Mouse (Mus musculus) testis, postnatal 10 days (tissue): ENCODE results near the gene Emilin2.
A peak's percentile ranks its signal among the peaks of the same experiment; 100 is the strongest.
"Not testable (repeated sequence)": the region's sequence is repeated elsewhere in the genome, so short reads cannot be mapped to it uniquely, and the experiment has no call there.

Experiments
- DNase-seq: peaks from one replicate; pipeline ENCODE4 v3.0.0; 2021; ENCODE audit warnings: low spot score

Gene Emilin2

GRCm38 (mm10) chr17:71311340-71312171 is at the start of gene Emilin2:
TSS of gene Emilin2 (minus strand) at chr17:71311978.
- DNase-seq, result peak; percentile 55

GRCm38 (mm10) chr17:71355526-71355925 is 43.7 kb upstream of the Emilin2 start:
- no peak for DNase-seq

- DNase-seq, result no peak
Measured at GRCm38 (mm10) chr17:71354205-71354604, 42.4 kb upstream of the Emilin2 start.

GRCm38 (mm10) chr17:71348188-71348587 is 36.4 kb upstream of the Emilin2 start:
- DNase-seq, result no peak

- DNase-seq, result no peak
Measured at GRCm38 (mm10) chr17:71342006-71342405, 30.2 kb upstream of the Emilin2 start.

- DNase-seq, result no peak
Measured at GRCm38 (mm10) chr17:71338627-71339026, 26.8 kb upstream of the Emilin2 start.

GRCm38 (mm10) chr17:71337546-71337945 is 25.8 kb upstream of the Emilin2 start:
- DNase-seq, result no peak

- DNase-seq, result no peak
Measured at GRCm38 (mm10) chr17:71336421-71336820, 24.6 kb upstream of the Emilin2 start.

- no peak for DNase-seq
Measured at GRCm38 (mm10) chr17:71332298-71332697, 20.5 kb upstream of the Emilin2 start.

- DNase-seq, result not testable (repeated sequence)
Measured at GRCm38 (mm10) chr17:71320731-71321130, 9.0 kb upstream of the Emilin2 start.

GRCm38 (mm10) chr17:71319361-71319760 is 7.6 kb upstream of the Emilin2 start:
- no peak for DNase-seq

GRCm38 (mm10) chr17:71317571-71317970 is 5.8 kb upstream of the Emilin2 start:
- no peak for DNase-seq

- no peak for DNase-seq
Measured at GRCm38 (mm10) chr17:71314315-71314714, 2.5 kb upstream of the Emilin2 start.

GRCm38 (mm10) chr17:71310486-71311339 is 1.1 kb downstream of the Emilin2 start:
- peak; percentile 58 for DNase-seq

GRCm38 (mm10) chr17:71309711-71310485 is 1.9 kb downstream of the Emilin2 start:
- DNase-seq, result no peak

- no peak for DNase-seq
Measured at GRCm38 (mm10) chr17:71309141-71309540, 2.6 kb downstream of the Emilin2 start.

GRCm38 (mm10) chr17:71308296-71308695 is 3.5 kb downstream of the Emilin2 start:
- DNase-seq, result no peak

GRCm38 (mm10) chr17:71307251-71307790 is 4.5 kb downstream of the Emilin2 start:
- no peak for DNase-seq

GRCm38 (mm10) chr17:71306716-71307115 is 5.1 kb downstream of the Emilin2 start:
- DNase-seq, result no peak

GRCm38 (mm10) chr17:71306091-71306490 is 5.7 kb downstream of the Emilin2 start:
- no peak for DNase-seq

- DNase-seq, result peak; percentile 35
Measured at GRCm38 (mm10) chr17:71303444-71303843, 8.3 kb downstream of the Emilin2 start.

- no peak for DNase-seq
Measured at GRCm38 (mm10) chr17:71301413-71301812, 10.4 kb downstream of the Emilin2 start.
